Mouse (Mus musculus) kidney, postnatal 10 days (tissue): ENCODE results near the gene Ripor3.
A peak's percentile ranks its signal among the peaks of the same experiment; 100 is the strongest.

ENCODE experiments used
- DNase-seq: peaks from one replicate; pipeline ENCODE4 v3.0.0; 2021; ENCODE audit warnings: mixed read lengths

Gene Ripor3

DNA sequence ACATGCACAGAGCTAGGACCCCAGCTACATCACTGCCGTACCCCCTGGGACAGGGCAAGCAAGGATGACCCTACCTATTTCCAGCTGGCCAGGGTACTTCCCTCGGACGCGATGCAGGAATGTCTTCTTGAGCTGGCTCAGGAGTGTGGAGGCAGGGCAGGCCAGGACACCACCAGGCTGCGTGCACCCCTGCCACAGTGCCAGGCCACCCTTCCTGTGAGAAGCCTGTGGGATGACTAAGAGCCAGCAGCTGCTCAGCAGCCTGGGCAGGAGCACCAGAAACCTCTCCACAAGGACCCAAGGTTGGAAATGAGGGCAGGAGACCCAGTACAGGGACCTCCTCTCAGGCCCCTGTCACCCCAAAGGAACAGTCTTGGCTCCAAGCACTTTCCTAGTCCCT, 26.0 kb downstream of the Ripor3 start:
- DNase-seq, result no peak

DNA sequence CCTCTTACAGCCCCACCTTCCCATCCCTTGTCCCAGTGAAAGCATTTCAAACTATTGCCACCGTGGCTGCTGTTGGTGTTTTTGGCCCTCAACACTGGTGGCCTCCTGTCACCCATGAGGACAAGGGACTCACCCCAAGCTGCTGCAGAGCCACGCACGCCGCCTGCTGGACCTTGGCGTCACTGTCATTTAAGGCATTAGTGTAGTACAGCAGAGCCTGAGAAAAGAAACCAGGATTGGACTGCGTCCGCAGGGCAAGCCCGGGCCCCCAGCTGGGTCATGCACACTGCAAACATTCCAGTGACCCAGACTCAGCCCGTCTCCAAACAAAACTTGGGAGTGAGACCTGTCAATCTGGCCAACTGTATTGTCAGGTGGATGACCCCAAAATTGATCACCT, 27.8 kb downstream of the Ripor3 start:
- DNase-seq, result peak; percentile 60

DNA sequence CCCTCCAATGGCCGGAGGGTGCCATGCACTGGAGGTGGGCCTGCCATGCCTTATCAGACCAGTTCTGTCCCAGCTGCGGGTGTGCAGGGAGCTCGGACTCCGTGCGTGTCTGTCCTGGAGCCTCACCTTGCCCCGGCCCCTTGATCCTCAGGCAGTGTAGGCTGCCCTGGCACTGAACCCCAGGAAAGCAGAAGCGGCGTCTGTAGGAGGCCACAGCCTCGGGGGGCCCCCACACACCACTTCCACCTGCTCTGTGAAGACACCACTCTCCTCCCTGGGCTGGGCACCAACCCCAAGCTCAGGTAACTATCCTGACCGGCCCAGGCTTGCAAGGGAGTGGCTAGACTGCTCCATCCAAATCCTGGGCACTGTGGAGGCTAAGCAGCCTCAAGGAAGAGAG, 30.0 kb downstream of the Ripor3 start:
- DNase-seq, result no peak

DNA sequence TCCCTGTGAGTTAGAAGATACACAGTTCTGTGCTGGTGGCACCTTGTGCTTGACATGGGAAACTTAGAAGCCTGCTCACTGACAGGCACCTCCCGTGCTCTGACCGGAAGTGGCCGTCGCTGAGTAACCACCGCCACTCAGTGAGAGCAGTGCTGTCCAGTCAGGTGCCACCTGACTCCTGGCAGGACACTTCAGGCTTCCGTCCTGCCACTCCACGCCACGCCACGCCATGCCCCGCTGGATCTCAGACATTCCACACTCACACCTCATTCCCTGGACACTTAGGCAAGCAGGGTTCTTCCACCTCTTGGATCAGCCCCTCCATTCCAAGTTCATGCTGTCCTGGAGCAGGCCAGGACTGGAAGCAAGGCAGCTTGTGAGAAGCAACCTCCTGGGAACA, 32.1 kb downstream of the Ripor3 start:
- DNase-seq, result no peak

DNA sequence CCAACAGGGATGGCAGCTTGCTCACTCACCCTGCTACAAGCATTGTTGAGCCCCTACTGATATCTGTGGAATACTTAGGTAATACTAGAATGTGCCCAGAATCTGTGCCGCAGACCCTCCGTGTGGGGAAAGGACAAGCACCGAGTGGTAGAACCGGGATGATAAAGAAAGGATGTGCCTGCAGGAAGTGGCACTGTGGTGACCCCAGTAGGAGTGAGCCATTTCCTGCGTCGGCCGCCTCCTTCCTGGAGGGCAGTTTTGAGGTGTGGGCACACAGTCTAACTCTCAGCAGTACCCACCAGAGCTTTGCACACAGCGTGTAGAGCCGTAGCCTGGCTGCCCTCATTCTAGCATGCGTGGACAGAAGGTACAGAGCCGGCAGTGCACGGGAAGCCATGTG, 34.7 kb downstream of the Ripor3 start:
- no peak for DNase-seq

DNA sequence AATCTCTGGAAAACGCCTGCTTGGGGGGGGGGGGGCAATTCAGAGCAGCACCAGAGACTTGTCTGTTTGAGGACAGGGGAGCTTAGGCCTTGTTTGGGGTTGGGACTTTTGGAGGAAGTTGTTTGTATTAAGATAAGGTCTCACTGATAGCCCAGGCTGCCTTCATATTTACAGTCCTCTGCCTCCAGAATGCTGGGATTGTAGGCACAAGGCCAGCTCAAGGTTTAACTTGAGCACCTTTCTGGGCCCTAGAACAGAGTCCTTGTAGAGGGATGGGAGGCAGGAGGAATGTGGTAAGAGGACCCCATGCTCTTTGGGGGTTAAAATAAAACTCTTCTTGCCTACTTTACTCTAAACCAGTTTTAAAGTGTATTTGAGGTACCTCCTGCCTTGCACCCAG, 37.6 kb downstream of the Ripor3 start:
- DNase-seq, result no peak

DNA sequence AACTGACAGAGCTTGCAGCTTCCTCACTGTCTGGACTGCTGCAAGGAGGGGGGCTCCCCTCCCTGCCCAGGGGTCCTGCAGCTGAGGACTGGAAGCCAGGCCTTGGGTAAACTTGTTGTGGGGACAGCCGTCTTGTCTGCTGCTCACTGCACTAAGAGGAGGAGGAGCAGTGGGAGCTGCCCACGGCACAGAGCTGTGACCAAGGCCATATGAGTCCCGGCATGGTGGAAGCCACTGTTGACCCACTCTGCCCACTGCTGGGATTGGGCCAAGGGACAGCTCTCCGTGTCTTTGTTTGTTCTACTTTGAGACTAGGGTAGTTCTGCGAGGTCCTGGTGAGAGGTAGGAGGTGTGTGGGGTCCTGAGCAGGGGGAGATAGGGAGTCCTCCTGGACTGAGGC, 38.3 kb downstream of the Ripor3 start:
- no peak for DNase-seq

DNA sequence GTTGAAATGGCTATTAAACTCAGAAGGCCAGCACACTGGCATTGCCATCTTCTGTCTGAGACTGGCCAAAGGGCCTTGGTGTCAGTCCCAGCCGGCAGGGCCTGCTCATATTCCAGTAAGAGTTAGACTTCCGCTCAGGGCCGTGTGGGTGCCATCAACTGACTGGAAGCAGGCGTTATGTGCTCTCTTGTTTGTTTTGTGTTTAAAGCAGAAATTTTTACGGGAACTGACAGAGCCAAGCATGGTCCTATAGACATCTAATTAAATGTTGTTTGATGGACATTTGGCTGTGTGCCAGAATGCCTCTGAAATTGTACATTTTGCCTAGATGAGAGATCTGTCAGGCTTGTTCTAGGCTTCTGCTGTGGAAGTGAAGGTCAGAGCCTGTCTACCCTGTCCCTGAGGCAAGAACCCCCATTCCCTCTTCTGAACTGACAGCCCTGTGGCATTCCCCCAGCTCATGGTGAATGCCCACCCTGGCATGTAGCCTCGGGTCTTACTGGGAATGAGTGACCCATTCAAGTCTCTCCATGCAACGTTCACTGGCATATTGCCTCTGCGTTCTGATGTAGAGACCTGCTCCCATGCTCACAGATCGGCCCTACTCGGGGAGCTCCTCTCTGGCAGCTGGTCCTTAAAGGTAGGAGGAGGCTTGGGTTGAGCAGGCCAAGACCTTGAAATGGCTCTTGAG, 40.4 kb downstream of the Ripor3 start:
- DNase-seq, result no peak

DNA sequence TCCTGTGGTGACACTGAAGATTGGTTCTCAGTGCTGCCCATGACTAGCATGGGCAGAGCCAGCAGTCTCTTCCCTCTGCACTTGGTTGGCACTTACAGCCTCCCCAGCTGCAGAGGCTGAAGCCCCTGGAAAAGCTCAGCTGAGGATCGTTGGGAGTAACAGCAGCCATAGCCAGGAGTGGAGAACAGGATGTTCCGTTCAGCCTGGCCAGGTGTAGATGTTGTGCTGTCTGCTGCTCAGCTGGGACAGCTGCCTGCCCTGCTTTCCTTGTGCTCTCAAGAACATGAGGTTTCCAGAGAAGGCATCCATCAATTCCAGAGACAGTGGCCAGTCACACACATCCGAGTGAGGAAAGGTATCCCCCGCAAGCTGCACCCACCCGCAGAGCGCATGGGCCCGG, 41.9 kb downstream of the Ripor3 start:
- no peak for DNase-seq

DNA sequence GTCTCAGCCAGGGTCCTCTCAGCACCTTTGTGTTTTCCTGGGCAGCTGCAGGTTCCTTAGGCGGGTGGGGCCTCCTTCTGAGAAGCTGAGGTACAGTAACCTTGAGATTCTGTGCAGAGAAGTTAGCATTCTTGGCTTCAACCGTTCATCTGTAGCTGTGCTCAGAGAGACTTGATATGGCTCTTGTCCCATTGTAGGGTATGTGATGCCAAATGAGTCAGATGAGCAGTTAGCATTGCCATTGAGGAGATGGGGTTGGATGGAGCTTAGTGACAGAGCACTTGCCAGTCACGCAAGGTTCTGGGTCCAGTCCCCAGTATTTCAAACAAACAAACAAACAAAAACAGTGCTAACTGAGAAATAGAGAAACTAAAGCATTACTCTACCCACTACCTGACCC, 44.5 kb downstream of the Ripor3 start:
- no peak for DNase-seq

DNA sequence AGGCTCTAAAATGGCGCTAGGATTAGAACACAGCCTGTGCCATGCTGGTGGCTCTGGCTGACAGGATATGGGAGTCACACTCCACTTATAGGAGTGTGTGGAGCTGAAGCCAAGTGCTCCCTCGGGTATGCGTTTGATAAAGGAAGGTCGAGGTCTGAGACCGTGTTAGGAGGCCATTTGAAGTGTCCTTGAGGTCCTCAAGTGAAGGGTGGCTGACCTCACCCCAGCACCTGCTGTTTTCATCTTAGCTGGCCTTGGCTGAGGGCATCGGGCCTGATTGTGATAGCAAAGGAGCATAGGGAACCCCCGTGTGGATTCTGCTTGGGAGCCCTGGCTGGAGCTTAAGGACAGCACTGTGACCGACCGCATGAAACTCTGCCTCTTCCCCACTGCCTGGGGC, 46.1 kb downstream of the Ripor3 start:
- no peak for DNase-seq

DNA sequence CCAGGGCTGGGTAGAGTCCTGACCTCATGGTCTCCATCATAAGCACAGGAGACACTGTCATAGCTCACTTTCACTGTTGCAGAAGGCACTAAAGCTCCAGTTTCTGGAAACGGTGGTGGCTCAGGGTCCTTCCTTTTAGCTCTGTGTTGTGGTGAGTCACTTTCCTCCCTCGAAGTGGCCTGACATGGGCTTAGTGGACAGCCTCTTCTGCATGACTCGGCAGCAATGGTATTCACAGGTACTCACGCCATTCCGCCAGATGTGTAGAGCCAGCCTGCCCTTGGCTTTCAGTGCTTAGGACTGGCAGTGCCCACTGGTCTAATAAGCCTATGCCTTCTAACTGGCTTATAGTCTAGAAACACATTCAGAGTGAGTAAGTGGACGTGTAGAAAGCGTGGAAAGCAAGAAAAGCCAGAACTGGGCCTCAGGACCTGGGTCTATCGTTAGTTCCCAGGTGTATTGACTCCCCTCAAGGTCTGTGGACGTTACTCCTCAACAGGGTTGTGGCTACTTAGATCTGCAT, 46.6 kb downstream of the Ripor3 start:
- no peak for DNase-seq

DNA sequence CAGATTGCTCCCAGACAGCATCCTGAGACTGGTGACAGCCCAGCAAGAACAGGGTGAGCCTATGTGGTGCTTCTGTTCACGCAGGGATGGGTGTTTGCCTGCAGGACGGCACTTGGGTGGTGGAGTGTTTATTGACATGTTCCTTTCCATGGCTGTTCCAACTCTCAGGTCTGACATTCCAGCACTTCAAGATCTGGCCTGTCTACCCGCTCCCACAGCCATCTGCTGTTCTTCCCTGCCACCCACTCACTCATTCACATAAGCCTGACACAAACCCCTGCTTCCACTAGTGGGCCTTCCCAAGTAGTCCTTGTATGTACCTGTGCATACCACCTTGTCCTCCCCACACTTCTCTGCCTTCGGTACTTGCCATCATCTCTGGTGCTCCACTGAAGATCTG, 47.2 kb downstream of the Ripor3 start:
- no peak for DNase-seq

DNA sequence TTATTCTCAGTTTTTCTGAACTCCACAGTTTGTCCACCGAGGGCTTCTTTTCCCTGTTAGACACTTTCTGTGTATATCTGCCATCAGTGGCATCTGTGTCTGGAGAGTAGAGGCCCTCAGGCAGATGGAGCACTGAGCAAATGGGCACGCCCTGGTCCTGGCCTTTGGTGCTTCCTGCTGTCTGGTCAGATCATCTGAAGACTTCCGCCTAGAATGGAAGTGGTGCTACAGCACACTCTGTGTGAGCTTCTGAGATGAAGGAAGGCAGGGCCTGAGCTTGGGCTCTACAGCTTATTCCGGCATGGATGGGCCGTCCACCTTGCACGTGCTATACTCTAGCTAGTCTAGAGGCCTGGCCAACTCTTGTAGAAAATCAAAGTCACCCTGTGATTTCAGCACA, 48.1 kb downstream of the Ripor3 start:
- no peak for DNase-seq

DNA sequence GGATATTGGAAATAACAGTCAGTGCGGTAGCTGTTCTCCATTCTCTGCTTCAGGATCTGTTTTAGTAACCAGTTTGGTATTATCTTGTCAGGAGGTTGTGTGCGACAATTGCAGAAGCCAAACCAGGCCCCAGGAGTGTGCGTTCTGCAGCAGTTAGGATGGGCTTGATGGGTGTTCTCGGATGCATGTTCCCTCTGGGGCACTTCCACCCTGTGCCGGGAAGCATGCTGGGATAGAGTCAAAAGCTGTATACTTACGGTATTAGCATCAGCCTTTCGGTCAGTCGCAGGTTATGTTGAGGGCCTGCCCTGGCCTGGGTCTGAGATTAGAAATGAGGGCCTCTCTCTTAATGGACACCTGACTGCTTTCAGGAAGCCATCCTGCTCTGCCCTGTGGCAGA, 49.8 kb downstream of the Ripor3 start:
- no peak for DNase-seq

DNA sequence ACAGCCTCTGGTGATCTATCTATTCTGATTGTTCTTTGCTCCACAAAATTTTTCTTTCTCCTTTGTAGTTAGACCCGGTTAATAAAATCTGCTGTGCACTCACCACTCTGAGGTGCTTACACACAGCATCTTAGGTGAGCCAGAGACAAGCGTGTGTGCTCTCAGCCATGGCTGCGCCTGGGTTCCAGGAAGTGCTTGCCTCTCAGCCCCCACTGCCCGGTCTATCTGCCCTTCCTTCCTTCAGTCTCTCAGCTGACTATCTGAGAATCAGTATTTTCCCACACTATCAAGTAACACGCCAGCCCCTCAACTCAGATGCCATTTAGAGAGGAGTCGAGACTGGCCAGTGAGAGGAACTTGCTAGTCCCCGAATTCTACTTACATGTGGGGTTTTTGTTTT, 50.4 kb downstream of the Ripor3 start:
- DNase-seq, result no peak

DNA sequence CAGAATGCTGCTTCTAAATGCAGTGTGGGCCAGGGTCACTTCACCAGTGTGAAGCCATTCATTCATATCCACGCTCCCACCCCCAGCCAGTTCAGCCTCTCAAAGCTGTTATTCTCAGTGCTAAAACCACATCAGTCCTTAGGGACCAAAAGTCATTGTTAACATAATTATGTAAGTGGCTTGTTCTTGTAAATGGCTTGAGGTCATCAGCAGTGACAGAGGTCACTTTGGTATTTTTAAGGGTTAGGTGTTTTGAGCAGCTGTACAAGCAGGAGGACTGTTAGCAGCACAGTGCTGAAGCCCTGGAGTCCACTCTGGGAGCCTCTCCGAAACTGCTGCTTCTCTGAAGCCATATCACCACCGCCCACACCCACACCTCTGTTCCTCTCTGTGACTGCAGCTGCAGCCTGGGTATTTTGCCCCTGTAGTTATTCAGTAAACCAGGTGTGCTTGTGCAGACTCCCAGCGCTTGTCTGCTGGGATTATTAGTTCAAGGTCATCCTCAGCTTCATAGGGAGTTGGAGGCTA, 51.0 kb downstream of the Ripor3 start:
- no peak for DNase-seq

DNA sequence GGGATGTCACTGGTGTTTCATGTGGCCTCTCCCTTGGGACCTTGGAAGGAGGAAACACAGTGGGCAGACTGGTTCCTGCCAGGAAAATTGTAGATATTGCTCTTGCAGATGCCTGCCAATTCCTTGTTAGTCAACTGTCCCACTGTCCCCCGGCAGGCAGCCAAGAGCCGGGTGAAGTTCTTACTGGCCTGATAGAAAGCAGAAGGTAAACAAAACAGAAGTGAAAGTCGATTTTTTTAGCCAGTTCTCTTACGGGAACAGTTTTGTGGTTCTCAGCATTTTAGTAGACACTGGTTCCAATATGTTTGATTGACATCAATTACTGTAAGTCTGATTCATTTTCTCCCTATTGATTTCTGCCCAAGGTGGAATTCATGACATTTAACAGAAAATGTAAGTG, 51.6 kb downstream of the Ripor3 start:
- peak; percentile 85 for DNase-seq

DNA sequence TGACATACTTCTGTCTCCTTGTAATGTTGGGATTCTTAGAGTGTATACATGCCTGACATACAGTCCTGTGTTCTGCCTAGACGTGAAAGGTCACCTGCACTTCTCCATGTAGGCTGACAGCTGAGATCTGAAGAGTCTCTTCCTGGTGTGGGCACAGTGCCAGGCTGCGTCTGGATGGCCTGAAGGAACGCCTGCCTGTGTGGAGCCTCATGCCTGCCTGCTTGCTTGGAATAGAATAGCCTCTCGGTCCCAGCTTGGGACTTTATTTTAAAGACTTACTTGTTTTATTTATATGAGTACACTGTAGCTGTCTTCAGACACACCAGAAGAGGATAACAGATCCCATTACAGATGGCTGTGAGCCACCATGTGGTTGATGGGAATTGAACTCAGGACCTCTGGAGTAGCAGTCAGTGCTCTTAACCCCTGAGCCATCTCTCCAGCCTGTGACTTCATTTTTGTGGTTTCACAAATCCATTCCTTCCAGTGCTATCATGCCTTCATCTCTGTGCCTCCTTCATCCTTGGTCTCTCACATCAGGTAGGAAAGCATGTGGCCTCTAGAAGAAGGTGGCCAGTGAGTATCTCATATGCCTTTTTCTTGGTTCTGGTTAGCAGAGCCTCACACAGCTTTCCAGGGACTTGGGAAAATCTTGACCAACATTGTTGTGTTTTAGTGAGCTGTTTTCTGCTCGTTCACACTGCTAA, 52.2 kb downstream of the Ripor3 start:
- peak; percentile 80 for DNase-seq

DNA sequence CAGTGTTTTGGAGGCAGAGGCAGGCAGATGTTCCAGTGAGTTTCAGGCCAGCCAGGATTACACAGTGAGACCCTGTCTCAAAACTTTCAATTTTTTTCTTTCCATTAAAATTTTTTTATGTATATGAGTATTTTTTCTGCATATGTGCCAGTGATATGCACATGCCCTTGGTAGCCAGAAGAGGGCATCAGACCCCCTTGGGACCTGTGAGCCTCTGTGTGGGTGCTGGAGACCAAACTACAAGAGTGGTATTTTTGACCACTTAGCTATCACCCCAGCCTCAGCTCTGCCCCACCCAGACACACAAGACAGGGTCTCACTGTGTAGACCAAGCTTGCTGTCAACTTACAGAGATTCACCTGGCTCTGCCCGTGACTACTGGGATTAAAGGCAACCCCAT, 52.9 kb downstream of the Ripor3 start:
- no peak for DNase-seq

DNA sequence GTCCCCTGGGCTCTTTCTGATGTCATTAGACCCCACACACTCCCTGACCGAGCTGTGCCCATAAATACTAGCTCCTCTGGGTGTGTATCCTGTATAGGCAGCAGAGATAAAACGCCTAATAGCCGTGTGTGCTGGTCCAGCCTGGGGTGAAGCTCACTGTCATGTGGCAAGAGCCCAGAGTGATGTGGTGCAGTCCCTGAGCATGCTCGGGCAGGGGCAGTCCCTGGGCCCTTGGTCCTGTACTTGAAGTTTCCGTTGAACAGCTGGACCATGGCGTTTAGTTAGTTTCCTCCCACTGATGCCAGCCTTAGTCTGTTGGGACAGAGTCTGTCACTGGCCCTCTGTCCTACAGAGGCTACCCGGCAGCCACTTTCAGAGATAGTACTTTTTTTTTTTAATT, 55.5 kb downstream of the Ripor3 start:
- no peak for DNase-seq

DNA sequence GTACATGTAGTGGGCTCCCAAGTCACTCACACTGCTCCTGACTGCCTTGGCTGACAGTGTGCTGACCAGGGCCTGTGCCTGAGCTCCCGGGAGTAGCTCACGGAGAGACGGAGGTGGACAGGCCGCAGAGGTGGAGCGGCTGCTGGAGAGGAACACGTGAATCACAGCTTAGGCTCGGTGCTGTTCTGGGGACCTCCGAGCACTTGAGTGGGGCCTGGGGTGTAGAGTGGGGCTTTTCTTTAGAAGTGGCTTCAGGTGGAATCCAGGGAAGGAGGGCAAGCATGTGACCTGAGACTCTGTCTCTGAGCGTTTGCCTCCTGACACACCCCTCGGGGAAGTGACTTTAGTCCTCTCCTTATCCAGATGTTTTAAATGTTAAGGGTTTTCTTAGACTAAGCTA, 56.6 kb downstream of the Ripor3 start:
- DNase-seq, result no peak

DNA sequence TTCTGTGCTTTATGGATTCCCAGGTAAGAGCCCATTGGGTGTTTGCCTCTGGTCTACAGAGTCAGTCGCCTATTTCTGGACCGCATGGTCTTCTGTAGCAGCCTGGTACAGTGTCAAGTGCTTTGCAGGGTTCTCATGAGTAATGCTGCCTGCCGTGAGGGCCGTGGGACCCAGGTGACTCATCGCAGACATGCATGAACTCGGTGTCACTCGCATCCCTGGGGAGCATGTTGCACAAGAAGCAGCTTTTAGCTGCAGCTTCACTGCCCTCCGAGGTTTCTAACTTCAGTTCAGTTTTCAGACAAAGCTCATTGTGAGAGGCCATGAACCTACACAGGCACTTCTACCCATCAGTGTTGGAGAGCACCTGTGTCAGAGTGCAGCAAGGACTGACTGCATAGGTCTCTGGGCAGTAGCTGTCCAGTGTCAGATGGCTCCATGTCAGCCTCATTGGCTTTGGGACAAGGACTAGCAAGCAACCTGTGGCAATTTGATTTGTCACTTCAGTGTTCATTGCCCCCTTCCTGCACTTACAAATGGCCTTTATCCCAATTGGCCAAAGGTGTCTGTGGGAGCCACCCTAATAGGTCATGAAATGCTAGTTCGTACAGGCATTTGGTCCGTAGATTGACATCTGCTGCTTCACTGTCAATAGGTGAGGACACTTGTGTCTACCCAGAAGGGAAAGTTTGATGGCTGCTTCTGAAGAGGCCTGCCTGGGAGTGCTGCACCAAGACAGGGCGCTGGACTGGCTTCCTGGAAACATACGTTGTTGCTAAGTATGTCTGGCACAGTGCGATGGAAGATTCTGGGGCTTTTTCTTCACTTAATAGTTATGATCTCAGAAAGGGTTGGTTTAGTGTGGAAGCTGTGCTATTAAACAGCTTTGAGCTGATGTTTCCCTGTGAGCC, 58.9 kb downstream of the Ripor3 start:
- no peak for DNase-seq
